Mouse (Mus musculus) olfactory bulb, adult 2 months (tissue): ENCODE results near the gene Negr1.

Experiments used
- CTCF ChIP-seq: fragments of 200-500 bp; IDR thresholded peaks from 2 replicates; pipeline ENCODE4 v1.5.1; 2012; ENCODE audit warnings: low read depth, mild to moderate bottlenecking, low read length, moderate library complexity; ENCODE audit not compliant: insufficient read depth
- POLR2A ChIP-seq: fragments of 200-500 bp; IDR thresholded peaks from 2 replicates; pipeline ENCODE4 v1.6.1; 2012; ENCODE audit warnings: mild to moderate bottlenecking, low read depth, low read length, moderate library complexity; ENCODE audit not compliant: insufficient read depth

DNA sequence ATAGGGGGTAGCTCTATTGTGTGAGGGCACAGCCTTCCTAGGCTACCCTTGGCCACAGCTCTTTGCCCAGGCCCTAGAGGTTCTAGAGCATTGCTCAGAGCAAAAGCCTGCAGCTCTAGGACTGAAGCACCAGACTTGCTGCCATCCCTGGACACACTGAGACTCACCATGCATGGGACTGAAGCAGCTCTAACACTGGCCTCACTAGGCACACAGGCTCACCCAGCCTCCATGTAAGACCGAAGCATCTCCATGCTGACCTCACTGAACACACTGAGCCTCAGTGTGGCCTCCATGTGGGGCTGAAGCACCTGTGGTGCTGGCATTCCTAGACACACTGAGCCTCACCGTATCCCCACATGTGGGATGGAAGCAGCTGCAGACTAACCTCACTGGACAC is 101.0 kb downstream of the Negr1 start:
- no peak for TF ChIP-seq CTCF
- TF ChIP-seq POLR2A, result no peak
